ENCODE assay signal across 24 mouse cellular contexts in the genomic region with DNA sequence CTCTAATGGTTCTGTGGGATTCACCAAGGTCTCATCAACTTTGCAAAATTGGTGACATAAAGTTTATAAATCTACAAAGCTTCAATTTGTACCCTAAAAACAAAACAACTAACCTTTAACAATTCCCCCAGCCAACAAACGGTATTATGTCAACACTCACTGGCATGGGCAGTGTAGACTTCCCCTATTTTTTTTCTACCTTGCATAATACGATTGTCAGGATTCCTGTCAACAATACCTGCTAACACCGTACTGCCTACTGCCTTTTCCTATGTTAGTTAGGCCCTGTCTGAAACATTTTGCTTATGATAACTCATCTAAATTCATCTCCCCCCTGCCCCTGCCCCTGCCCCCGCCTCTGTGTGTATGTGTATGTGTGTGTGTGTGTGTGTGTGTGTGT.
"Had no signal": no experiment of that assay in that cellular context is flagged by ENCODE, and none has a peak within 500 bp of the region (broad histone marks: within the 10 kb centered on the region; RNA-seq: fewer than 3 reads in every experiment).

No protein-coding gene starts in this region.

- H3K4me1 ChIP-seq: limb, embryonic 10.5 days; limb, embryonic 13.5 days; lung, embryonic 15.5 days; midbrain, embryonic 13.5 days; neural tube, embryonic 13.5 days; stomach, embryonic 15.5 days had no signal

- H3K9ac ChIP-seq: limb, embryonic 13.5 days; liver, embryonic 12.5 days; liver, embryonic 15.5 days; lung, embryonic 15.5 days; midbrain, embryonic 13.5 days; neural tube, embryonic 13.5 days; stomach, embryonic 15.5 days had no signal

- DNase-seq: kidney, postnatal 25 days; layer of hippocampus, adult 9-11 months; liver; lung, adult 18-20 months; lung, postnatal 14 days; lung, postnatal 4 days; right cerebral cortex, postnatal 14 days; spleen, adult 18-20 months; thymus, postnatal 25 days had no signal

- H3K27me3 ChIP-seq: limb, embryonic 13.5 days; liver, embryonic 12.5 days; liver, embryonic 15.5 days; lung, embryonic 15.5 days; megakaryocyte, embryonic 14.5 days; midbrain, embryonic 13.5 days; neural tube, embryonic 13.5 days; stomach, embryonic 15.5 days had no signal

- ATAC-seq: intestine, postnatal 0 days; liver, embryonic 12.5 days; midbrain, embryonic 13.5 days; midbrain, embryonic 16.5 days had no signal

- H3K9me3 ChIP-seq: limb, embryonic 10.5 days; limb, embryonic 13.5 days; liver, embryonic 12.5 days; liver, embryonic 15.5 days; lung, embryonic 15.5 days; midbrain, embryonic 10.5 days; midbrain, embryonic 13.5 days; neural tube, embryonic 13.5 days; stomach, embryonic 15.5 days had no signal

- H3K4me3 ChIP-seq: layer of hippocampus, adult 2 months; limb, embryonic 10.5 days; limb, embryonic 13.5 days; liver, embryonic 12.5 days; liver, embryonic 15.5 days; lung, embryonic 15.5 days; megakaryocyte, embryonic 14.5 days; midbrain, embryonic 10.5 days; midbrain, embryonic 13.5 days; myocyte; neural tube, embryonic 13.5 days; stomach, embryonic 15.5 days had no signal

- H3K27ac ChIP-seq: kidney, postnatal 0 days; layer of hippocampus, adult 2 months; limb, embryonic 10.5 days; limb, embryonic 13.5 days; liver, embryonic 12.5 days; liver, embryonic 15.5 days; lung, embryonic 15.5 days; midbrain, embryonic 10.5 days; midbrain, embryonic 13.5 days; neural tube, embryonic 13.5 days; stomach, embryonic 15.5 days had no signal

- H3K36me3 ChIP-seq: limb, embryonic 10.5 days; limb, embryonic 13.5 days; liver, embryonic 12.5 days; liver, embryonic 15.5 days; lung, embryonic 15.5 days; midbrain, embryonic 10.5 days; midbrain, embryonic 13.5 days; neural tube, embryonic 13.5 days; stomach, embryonic 15.5 days had no signal
